Mouse (Mus musculus): ENCODE data around the gene Mnt.

The Mnt gene

GRCm38 (mm10) chr11:74838971-74839370, 8.3 kb downstream of the Mnt start:
- Histone ChIP-seq H3K4me3 (replicated peaks; ENCODE audit: low read length) (peak overlapping the region; percentile 80), H3K4me1 (replicated peaks; ENCODE audit: low read depth, low read length) (peaks cover 90% of the 10 kb centered on the region), H3K27me3 (ENCODE audit: insufficient read depth, low read length) (no peaks in the 10 kb centered on the region), H3K36me3 (ENCODE audit: insufficient read depth, low read length) (peaks cover 81% of the 10 kb centered on the region), H3K9me3 (ENCODE audit: low read length) (no peaks in the 10 kb centered on the region)
- TF ChIP-seq NANOG (IDR thresholded peaks at IDR 0.05; ENCODE audit: borderline replicate concordance, low read length) = no peak
- no peak for TF ChIP-seq POU5F1 (IDR thresholded peaks at IDR 0.05; ENCODE audit: borderline replicate concordance, low read length)
- no peak for TF ChIP-seq CTCF (conservative IDR thresholded peaks at IDR 0.05; ENCODE audit: low read length)

GRCm38 (mm10) chr11:74839860-74840715, 9.4 kb downstream of the Mnt start:
- Histone ChIP-seq H3K4me3 (replicated peaks; ENCODE audit: low read length) (peak overlapping the region; percentile 80; the same call in 1 of the 2 replicates), H3K9me3 (ENCODE audit: low read length) (peaks cover 1% of the 10 kb centered on the region; the same call in 1 of the 2 replicates), H3K4me1 (replicated peaks; ENCODE audit: low read depth, low read length) (peaks cover 90% of the 10 kb centered on the region), H3K36me3 (ENCODE audit: insufficient read depth, low read length) (peaks cover 80% of the 10 kb centered on the region), H3K27me3 (ENCODE audit: insufficient read depth, low read length) (no peaks in the 10 kb centered on the region)
- TF ChIP-seq POU5F1 (IDR thresholded peaks at IDR 0.05; ENCODE audit: borderline replicate concordance, low read length) = no peak
- no peak for TF ChIP-seq CTCF (conservative IDR thresholded peaks at IDR 0.05; ENCODE audit: low read length)
- TF ChIP-seq NANOG (IDR thresholded peaks at IDR 0.05; ENCODE audit: borderline replicate concordance, low read length) = no peak

GRCm38 (mm10) chr11:74840739-74841138, 10.0 kb downstream of the Mnt start:
- H3K27me3 ChIP-seq (ENCODE audit: insufficient read depth, low read length) = no peaks in the 10 kb centered on the region
- peaks cover 7% of the 10 kb centered on the region; the same call in 1 of the 2 replicates for H3K9me3 ChIP-seq (ENCODE audit: low read length)
- TF ChIP-seq POU5F1 (IDR thresholded peaks at IDR 0.05; ENCODE audit: borderline replicate concordance, low read length) (no peak), CTCF (conservative IDR thresholded peaks at IDR 0.05; ENCODE audit: low read length) (no peak), NANOG (IDR thresholded peaks at IDR 0.05; ENCODE audit: borderline replicate concordance, low read length) (no peak)
- H3K4me1 ChIP-seq (replicated peaks; ENCODE audit: low read depth, low read length) = peaks cover 85% of the 10 kb centered on the region
- peaks cover 81% of the 10 kb centered on the region for H3K36me3 ChIP-seq (ENCODE audit: insufficient read depth, low read length)
- H3K4me3 ChIP-seq (replicated peaks; ENCODE audit: low read length) = no peak overlapping the region

GRCm38 (mm10) chr11:74841366-74841765, 10.6 kb downstream of the Mnt start:
- no peaks in the 10 kb centered on the region for H3K27me3 ChIP-seq (ENCODE audit: insufficient read depth, low read length)

GRCm38 (mm10) chr11:74842045-74842444, 11.3 kb downstream of the Mnt start:
- peaks cover 73% of the 10 kb centered on the region for H3K36me3 ChIP-seq (ENCODE audit: insufficient read depth, low read length)
- no peak for TF ChIP-seq CTCF (conservative IDR thresholded peaks at IDR 0.05; ENCODE audit: low read length)
- TF ChIP-seq POU5F1 (IDR thresholded peaks at IDR 0.05; ENCODE audit: borderline replicate concordance, low read length) = no peak

More at GRCm38 (mm10) chr11:74841366-74841765, 10.6 kb downstream of the Mnt start:
- TF ChIP-seq CTCF (conservative IDR thresholded peaks at IDR 0.05; ENCODE audit: low read length) (no peak), POU5F1 (IDR thresholded peaks at IDR 0.05; ENCODE audit: borderline replicate concordance, low read length) (no peak), NANOG (IDR thresholded peaks at IDR 0.05; ENCODE audit: borderline replicate concordance, low read length) (no peak)
- H3K4me1 ChIP-seq (replicated peaks; ENCODE audit: low read depth, low read length) = peaks cover 83% of the 10 kb centered on the region
- no peak overlapping the region for H3K4me3 ChIP-seq (replicated peaks; ENCODE audit: low read length)
- H3K9me3 ChIP-seq (ENCODE audit: low read length) = peaks cover 8% of the 10 kb centered on the region; the same call in 1 of the 2 replicates
- H3K36me3 ChIP-seq (ENCODE audit: insufficient read depth, low read length) = peaks cover 80% of the 10 kb centered on the region

GRCm38 (mm10) chr11:74842656-74843434, 12.1 kb downstream of the Mnt start:
- Histone ChIP-seq H3K27me3 (ENCODE audit: insufficient read depth, low read length) (no peaks in the 10 kb centered on the region), H3K9me3 (ENCODE audit: low read length) (peaks cover 8% of the 10 kb centered on the region; the same call in 1 of the 2 replicates), H3K4me1 (replicated peaks; ENCODE audit: low read depth, low read length) (peaks cover 78% of the 10 kb centered on the region), H3K4me3 (replicated peaks; ENCODE audit: low read length) (peak overlapping the region; percentile 26), H3K36me3 (ENCODE audit: insufficient read depth, low read length) (peaks cover 69% of the 10 kb centered on the region)
- TF ChIP-seq CTCF (conservative IDR thresholded peaks at IDR 0.05; ENCODE audit: low read length) = no peak
- TF ChIP-seq NANOG (IDR thresholded peaks at IDR 0.05; ENCODE audit: borderline replicate concordance, low read length) = no peak
- TF ChIP-seq POU5F1 (IDR thresholded peaks at IDR 0.05; ENCODE audit: borderline replicate concordance, low read length) = no peak

More at GRCm38 (mm10) chr11:74842045-74842444, 11.3 kb downstream of the Mnt start:
- H3K27me3 ChIP-seq (ENCODE audit: insufficient read depth, low read length) = no peaks in the 10 kb centered on the region
- peaks cover 8% of the 10 kb centered on the region; the same call in 1 of the 2 replicates for H3K9me3 ChIP-seq (ENCODE audit: low read length)
- peaks cover 77% of the 10 kb centered on the region for H3K4me1 ChIP-seq (replicated peaks; ENCODE audit: low read depth, low read length)
- H3K4me3 ChIP-seq (replicated peaks; ENCODE audit: low read length) = 0 out of 2 replicates have a peak overlapping the region, but pooled peaks have one; percentile 26

GRCm38 (mm10) chr11:74843435-74843714, 12.7 kb downstream of the Mnt start:
- TF ChIP-seq CTCF (conservative IDR thresholded peaks at IDR 0.05; ENCODE audit: low read length) (no peak), POU5F1 (IDR thresholded peaks at IDR 0.05; ENCODE audit: borderline replicate concordance, low read length) (no peak), NANOG (IDR thresholded peaks at IDR 0.05; ENCODE audit: borderline replicate concordance, low read length) (no peak)

GRCm38 (mm10) chr11:74843761-74844160, 13.0 kb downstream of the Mnt start:
- Histone ChIP-seq H3K27me3 (ENCODE audit: insufficient read depth, low read length) (no peaks in the 10 kb centered on the region), H3K36me3 (ENCODE audit: insufficient read depth, low read length) (peaks cover 69% of the 10 kb centered on the region), H3K4me3 (replicated peaks; ENCODE audit: low read length) (0 out of 2 replicates have a peak overlapping the region, but pooled peaks have one; percentile 26), H3K4me1 (replicated peaks; ENCODE audit: low read depth, low read length) (peaks cover 85% of the 10 kb centered on the region), H3K9me3 (ENCODE audit: low read length) (peaks cover 8% of the 10 kb centered on the region; the same call in 1 of the 2 replicates)
- TF ChIP-seq POU5F1 (IDR thresholded peaks at IDR 0.05; ENCODE audit: borderline replicate concordance, low read length) = no peak
- TF ChIP-seq NANOG (IDR thresholded peaks at IDR 0.05; ENCODE audit: borderline replicate concordance, low read length) = no peak
- TF ChIP-seq CTCF (conservative IDR thresholded peaks at IDR 0.05; ENCODE audit: low read length) = no peak

More at GRCm38 (mm10) chr11:74843435-74843714, 12.7 kb downstream of the Mnt start:
- H3K27me3 ChIP-seq (ENCODE audit: insufficient read depth, low read length) = no peaks in the 10 kb centered on the region
- H3K4me1 ChIP-seq (replicated peaks; ENCODE audit: low read depth, low read length) = peaks cover 83% of the 10 kb centered on the region
- peak overlapping the region; percentile 26 for H3K4me3 ChIP-seq (replicated peaks; ENCODE audit: low read length)
- H3K9me3 ChIP-seq (ENCODE audit: low read length) = peaks cover 8% of the 10 kb centered on the region; the same call in 1 of the 2 replicates
- H3K36me3 ChIP-seq (ENCODE audit: insufficient read depth, low read length) = peaks cover 69% of the 10 kb centered on the region

All from E14TG2a.4 (cell line).